Mouse (Mus musculus) stomach, embryonic 16.5 days (tissue): Measurements from ENCODE around the gene Ehbp1. TPM values are rescaled to one million over a fixed set of nuclear protein-coding genes. Genes with fewer than 3 reads are reported as not detected.

ENCODE experiments used
- ATAC-seq: fragments of 200-750 bp; cut with Nextera tagmentation; 2 replicates; pipeline ENCODE4 v1.8.0; 2017; ENCODE audit warnings: moderate number of reproducible peaks, moderate TSS enrichment; ENCODE audit not compliant: insufficient read depth, low FRiP score
- H3K27ac ChIP-seq: fragments of 300-500 bp; sonication (generic); 2 replicates; pipeline ENCODE4 v1.5.1; 2014; ENCODE audit warnings: low read length
- H3K27me3 ChIP-seq: fragments of 300-500 bp; sonication (generic); 2 replicates; pipeline ENCODE4 v1.6.1; 2014; ENCODE audit warnings: low read length, control low read depth, mixed read lengths; ENCODE audit not compliant: control insufficient read depth, insufficient read depth
- H3K36me3 ChIP-seq: fragments of 300-500 bp; sonication (generic); 2 replicates; pipeline ENCODE4 v1.6.1; 2014; ENCODE audit warnings: low read length; ENCODE audit not compliant: control insufficient read depth, insufficient read depth
- H3K4me1 ChIP-seq: fragments of 300-500 bp; sonication (generic); 2 replicates; pipeline ENCODE4 v1.6.1; 2014; ENCODE audit warnings: low read length, control low read depth, mixed read lengths; ENCODE audit not compliant: control insufficient read depth, insufficient read depth
- H3K4me2 ChIP-seq: fragments of 300-500 bp; sonication (generic); 2 replicates; pipeline ENCODE4 v1.6.1; 2014; ENCODE audit warnings: low read depth, low read length, mixed read lengths
- H3K4me3 ChIP-seq: fragments of 300-500 bp; sonication (generic); replicated peaks from 2 replicates; pipeline ENCODE4 v1.5.1; 2014; ENCODE audit warnings: mild to moderate bottlenecking, low read length
- H3K9ac ChIP-seq: fragments of 300-500 bp; sonication (generic); 2 replicates; pipeline ENCODE4 v1.6.1; 2014; ENCODE audit warnings: low read length
- H3K9me3 ChIP-seq: fragments of 300-500 bp; sonication (generic); replicated peaks from 2 replicates; pipeline ENCODE4 v1.6.1; 2016; ENCODE audit warnings: low read length, control low read depth; ENCODE audit not compliant: control insufficient read depth
- WGBS: fragments of 180-500 bp; shearing (Covaris S2); extraction: QIAGEN DNeasy Blood & Tissue Kit; methylation state at CpG from one replicate; pipeline ENCODE4 v1.1.7; 2014; 5-methylcytosine and 5-hydroxymethylcytosine counted together
- polyA plus RNA-seq: library from polyadenylated mRNA; unstranded; fragments of >200 nt; fragmentation: Nextera tagmentation; extraction: Ambion mirVana; gene quantifications from 2 replicates; pipeline ENCODE4 v1.2.1, GENCODE M21; 2015

The Ehbp1 gene
- polyA plus RNA-seq, 1 experiment from 2014 or later = 12.7 TPM

- 82% methylated on average over 1 of the region's 1 CpGs for WGBS
Measured at GRCm38 (mm10) chr11:21988398-21988946, 353.6 kb downstream of the Ehbp1 start.

GRCm38 (mm10) chr11:21985118-21985517, 357.0 kb downstream of the Ehbp1 start:
- H3K4me1 ChIP-seq = no peaks in the 10 kb centered on the region
- no peak overlapping the region for H3K9ac ChIP-seq
- no peak overlapping the region for H3K4me3 ChIP-seq
- H3K36me3 ChIP-seq = no peaks in the 10 kb centered on the region
- H3K4me2 ChIP-seq = no peak overlapping the region
- H3K27ac ChIP-seq = no peak overlapping the region
- 76% methylated on average over 1 of the region's 1 CpGs for WGBS
- H3K27me3 ChIP-seq = peaks cover 17% of the 10 kb centered on the region
- no peaks in the 10 kb centered on the region for H3K9me3 ChIP-seq
- ATAC-seq = no peak

More at GRCm38 (mm10) chr11:21988398-21988946, 353.6 kb downstream of the Ehbp1 start:
- Histone ChIP-seq H3K4me2 (no peak overlapping the region), H3K4me1 (peaks cover 7% of the 10 kb centered on the region), H3K27ac (no peak overlapping the region), H3K9ac (no peak overlapping the region), H3K27me3 (peaks cover 28% of the 10 kb centered on the region), H3K9me3 (peaks cover 5% of the 10 kb centered on the region; the same call in 1 of the 2 replicates), H3K4me3 (no peak overlapping the region), H3K36me3 (no peaks in the 10 kb centered on the region)
- ATAC-seq = no peak

- H3K27ac ChIP-seq = no peak overlapping the region
- H3K4me2 ChIP-seq = no peak overlapping the region
- no peaks in the 10 kb centered on the region for H3K4me1 ChIP-seq
- 61% methylated on average over 5 of the region's 5 CpGs for WGBS
- H3K9ac ChIP-seq = no peak overlapping the region
- no peaks in the 10 kb centered on the region for H3K9me3 ChIP-seq
- no peak for ATAC-seq
- no peaks in the 10 kb centered on the region for H3K27me3 ChIP-seq
- no peak overlapping the region for H3K4me3 ChIP-seq
- H3K36me3 ChIP-seq = no peaks in the 10 kb centered on the region
Measured at GRCm38 (mm10) chr11:21974005-21974531, 368.0 kb downstream of the Ehbp1 start.

- Histone ChIP-seq H3K4me1 (no peaks in the 10 kb centered on the region), H3K4me2 (no peak overlapping the region), H3K27ac (no peak overlapping the region), H3K4me3 (no peak overlapping the region), H3K9me3 (no peaks in the 10 kb centered on the region), H3K27me3 (no peaks in the 10 kb centered on the region), H3K36me3 (no peaks in the 10 kb centered on the region), H3K9ac (no peak overlapping the region)
- 53% methylated on average over 3 of the region's 3 CpGs for WGBS
- ATAC-seq = no peak
Measured at GRCm38 (mm10) chr11:21973597-21973996, 368.5 kb downstream of the Ehbp1 start.

GRCm38 (mm10) chr11:21968922-21969321, 373.2 kb downstream of the Ehbp1 start:
- no peaks in the 10 kb centered on the region for H3K9me3 ChIP-seq
- no peak for ATAC-seq
- H3K9ac ChIP-seq = no peak overlapping the region
- H3K27me3 ChIP-seq = no peaks in the 10 kb centered on the region
- no peaks in the 10 kb centered on the region for H3K36me3 ChIP-seq
- H3K27ac ChIP-seq = no peak overlapping the region
- no peaks in the 10 kb centered on the region for H3K4me1 ChIP-seq
- no peak overlapping the region for H3K4me3 ChIP-seq
- 93% methylated on average over 3 of the region's 3 CpGs for WGBS
- H3K4me2 ChIP-seq = no peak overlapping the region

Other genes with a start within 250 kb of the Ehbp1 start
- 9.8 and 11.3 TPM in 2 replicates for gene Tmem17, start 169.8 kb upstream of the Ehbp1 start, polyA plus RNA-seq